19 mouse cellular contexts compared by ENCODE assay signal in the genomic region with DNA sequence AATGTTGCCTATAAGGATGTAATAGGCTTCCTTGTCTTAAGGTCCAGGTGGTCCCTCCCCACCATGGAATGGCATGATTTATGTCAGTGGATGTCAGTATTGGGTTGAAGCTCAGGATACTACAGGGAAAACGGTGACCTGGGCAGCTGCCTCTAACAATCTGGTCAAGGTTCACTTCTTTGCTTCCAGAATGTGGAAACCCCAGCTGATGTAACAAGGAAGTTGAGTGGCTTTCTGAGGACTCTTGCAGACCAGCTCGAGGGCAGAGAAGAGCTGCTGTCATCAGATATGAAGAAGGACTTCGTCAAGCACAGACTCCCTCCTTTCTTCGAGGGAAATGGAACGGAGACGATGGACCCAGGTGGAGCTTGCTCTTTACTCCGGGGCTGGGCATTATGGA. TPM values are rescaled to one million over a fixed set of nuclear protein-coding genes. Genes with fewer than 3 reads are reported as not detected.
DNase-seq lines count a peak whose midpoint lies in the region; ATAC-seq and TF ChIP-seq lines count a peak whose summit lies in the region.
"Had no signal": no experiment of that assay in that cellular context is flagged by ENCODE, and none has a peak within 500 bp of the region (broad histone marks: within the 10 kb centered on the region; RNA-seq: fewer than 3 reads in every experiment).

No protein-coding gene starts in this region.

- peaks cover 16% of the 10 kb centered on the region for H3K36me3 ChIP-seq in heart, embryonic 11.5 days (ENCODE audit: control insufficient read depth, insufficient read depth, low read length)
- H3K36me3 ChIP-seq in intestine, postnatal 0 days (ENCODE audit: control insufficient read depth, insufficient read depth), result peaks cover 59% of the 10 kb centered on the region
- H3K36me3 ChIP-seq: forebrain, embryonic 15.5 days had no signal

- no peak overlapping the region for H3K27ac ChIP-seq in heart, embryonic 11.5 days (ENCODE audit: low read depth, low read length)
- no peak overlapping the region for H3K27ac ChIP-seq in intestine, postnatal 0 days (ENCODE audit: low read depth, low read length)
- H3K27ac ChIP-seq: forebrain, embryonic 15.5 days; heart, adult 2 months; layer of hippocampus, adult 2 months; limb, embryonic 13.5 days; liver, embryonic 13.5 days; midbrain, embryonic 12.5 days; neural tube, embryonic 12.5 days had no signal

- H3K4me3 ChIP-seq in heart, embryonic 11.5 days (ENCODE audit: low read depth, low read length), result no peak overlapping the region
- H3K4me3 ChIP-seq in intestine, postnatal 0 days (ENCODE audit: low read depth, low read length), result no peak overlapping the region
- H3K4me3 ChIP-seq: forebrain, embryonic 15.5 days; heart, adult 2 months; layer of hippocampus, adult 2 months; limb, embryonic 13.5 days; liver, embryonic 13.5 days; midbrain, embryonic 12.5 days; neural tube, embryonic 12.5 days had no signal

- TF ChIP-seq CTCF in intestine, postnatal 0 days (IDR thresholded peaks at IDR 0.05; ENCODE audit: low read depth), result no peak

- no peak overlapping the region for H3K4me2 ChIP-seq in heart, embryonic 11.5 days
- no peak overlapping the region for H3K4me2 ChIP-seq in intestine, postnatal 0 days (replicated peaks; ENCODE audit: low read depth)
- H3K4me2 ChIP-seq: forebrain, embryonic 15.5 days; limb, embryonic 13.5 days; liver, embryonic 13.5 days; lung, embryonic 14.5 days; midbrain, embryonic 12.5 days; neural tube, embryonic 12.5 days had no signal

- H3K9ac ChIP-seq in heart, embryonic 11.5 days (ENCODE audit: low read depth, low read length), result no peak overlapping the region
- no peak overlapping the region for H3K9ac ChIP-seq in intestine, postnatal 0 days (ENCODE audit: low read depth, low read length)
- H3K9ac ChIP-seq: forebrain, embryonic 15.5 days; limb, embryonic 13.5 days; liver, embryonic 13.5 days; lung, embryonic 14.5 days; midbrain, embryonic 12.5 days; neural tube, embryonic 12.5 days had no signal

- H3K9me3 ChIP-seq in heart, embryonic 11.5 days (replicated peaks; ENCODE audit: control insufficient read depth, low read length), result no peaks in the 10 kb centered on the region
- no peaks in the 10 kb centered on the region for H3K9me3 ChIP-seq in intestine, postnatal 0 days (ENCODE audit: control insufficient read depth)
- H3K9me3 ChIP-seq: forebrain, embryonic 15.5 days; limb, embryonic 13.5 days; liver, embryonic 13.5 days; midbrain, embryonic 12.5 days; neural tube, embryonic 12.5 days had no signal

- no peak for ATAC-seq in heart, embryonic 11.5 days (replicated peaks; ENCODE audit: insufficient number of reproducible peaks, low FRiP score, low TSS enrichment)
- ATAC-seq in intestine, postnatal 0 days, result peak; percentile 92
- ATAC-seq: forebrain, embryonic 15.5 days; hindbrain, embryonic 16.5 days had no signal

- WGBS in heart, embryonic 11.5 days (ENCODE audit: insufficient replicate concordance), result 80% methylated on average over 7 of the region's 7 CpGs
- 56% methylated on average over 7 of the region's 7 CpGs for WGBS in intestine, postnatal 0 days

- H3K4me1 ChIP-seq in heart, embryonic 11.5 days (ENCODE audit: control insufficient read depth, insufficient read depth, low read length), result no peaks in the 10 kb centered on the region
- no peaks in the 10 kb centered on the region for H3K4me1 ChIP-seq in intestine, postnatal 0 days (replicated peaks; ENCODE audit: control insufficient read depth, insufficient read depth, low read length)
- H3K4me1 ChIP-seq: forebrain, embryonic 15.5 days; midbrain, embryonic 12.5 days; neural tube, embryonic 12.5 days had no signal

- peak; percentile 46 for DNase-seq in heart, adult 11 months
- peak; percentile 6 for DNase-seq in lung, postnatal 36 days
- DNase-seq in lung, postnatal 10 days, result no peak
- no peak for DNase-seq in cerebellum, postnatal 25 days
- DNase-seq in layer of hippocampus, adult 11-12 months (ENCODE audit: low spot score), result no peak
- DNase-seq: cerebellum, adult 2 months; heart, adult 2 months; layer of hippocampus, postnatal 36 days; liver, embryonic 13.5 days; lung, embryonic 14.5 days; thymus, postnatal 36 days had no signal

- H3K27me3 ChIP-seq in heart, embryonic 11.5 days (ENCODE audit: control insufficient read depth, insufficient read depth, low read length), result no peaks in the 10 kb centered on the region
- H3K27me3 ChIP-seq in intestine, postnatal 0 days (replicated peaks; ENCODE audit: control insufficient read depth, insufficient read depth, low read length), result no peaks in the 10 kb centered on the region
- H3K27me3 ChIP-seq: forebrain, embryonic 15.5 days; limb, embryonic 13.5 days; liver, embryonic 13.5 days; midbrain, embryonic 12.5 days; neural tube, embryonic 12.5 days had no signal

RNA-seq across cellular contexts. Expression of a gene that starts 15.7 kb away (rescaled TPM):
- 29.4 and 30.1 TPM in 2 replicates for polyA plus RNA-seq in heart, embryonic 11.5 days (2014; fragmentation: Nextera tagmentation; extraction: Ambion mirVana)
- 12.8 and 13.6 TPM in 2 replicates for polyA plus RNA-seq in intestine, postnatal 0 days (2015; fragmentation: Nextera tagmentation; extraction: Ambion mirVana)

Comparison
In these comparisons a context has a peak if more than half of its experiments do, and no peak if none do; other contexts are left out.
1. DNase-seq: peak in heart, adult 11 months (single experiment) and lung, postnatal 36 days (single experiment); none in lung, postnatal 10 days (single experiment), cerebellum, postnatal 25 days (0 of 2) and layer of hippocampus, adult 11-12 months (single experiment).